Mouse (Mus musculus): ENCODE results near the gene 4933425L06Rik.

DNA sequence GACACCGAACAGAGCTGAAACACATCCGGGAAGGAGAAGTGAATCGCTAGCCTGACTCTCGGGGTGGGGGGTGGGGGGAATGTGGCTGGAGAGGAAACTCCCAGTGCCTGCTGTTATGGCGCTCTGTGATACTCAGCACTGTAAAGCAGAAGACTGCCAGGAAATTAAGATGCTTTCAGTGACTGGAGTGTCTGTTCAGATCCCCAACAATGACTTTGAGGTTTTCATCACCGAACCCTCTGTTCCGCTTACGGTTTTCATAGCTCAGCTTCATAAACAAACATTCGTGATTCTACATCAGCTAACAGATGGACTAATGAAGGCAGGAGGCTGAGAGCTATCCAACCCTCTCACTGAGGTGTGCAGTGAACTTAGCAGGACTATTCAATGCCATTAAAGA lies 34.5 kb upstream of the 4933425L06Rik start:
- TF ChIP-seq EP300 (IDR thresholded peaks at IDR 0.05; ENCODE audit: insufficient read depth, low read depth, low read length) (no peak), POLR2A (IDR thresholded peaks at IDR 0.05; ENCODE audit: insufficient read depth, low read length) (no peak), CTCF (IDR thresholded peaks at IDR 0.05; ENCODE audit: low read depth, low read length) (no peak)
